Mouse (Mus musculus): ENCODE results near the gene Hoxa10.
A peak's percentile ranks its signal among the peaks of the same experiment; 100 is the strongest.

The Hoxa10 gene

GRCm38 (mm10) chr6:52240389-52241000, at the start of gene Hoxa10:
Gene Hoxa10 (minus strand): TSS chr6:52240854.
- DNase-seq (ENCODE audit: low read depth, low spot score) = peak; percentile 35

- DNase-seq (ENCODE audit: low read depth, low spot score) = no peak
Observed at GRCm38 (mm10) chr6:52290186-52290585, 49.5 kb upstream of the Hoxa10 start.

- DNase-seq (ENCODE audit: low read depth, low spot score) = no peak
Observed at GRCm38 (mm10) chr6:52283896-52284295, 43.2 kb upstream of the Hoxa10 start.

- DNase-seq (ENCODE audit: low read depth, low spot score) = no peak
Observed at GRCm38 (mm10) chr6:52281084-52281483, 40.4 kb upstream of the Hoxa10 start.

- no peak for DNase-seq (ENCODE audit: low read depth, low spot score)
Observed at GRCm38 (mm10) chr6:52276920-52277319, 36.3 kb upstream of the Hoxa10 start.

- DNase-seq (ENCODE audit: low read depth, low spot score) = no peak
Observed at GRCm38 (mm10) chr6:52276382-52276781, 35.7 kb upstream of the Hoxa10 start.

- DNase-seq (ENCODE audit: low read depth, low spot score) = no peak
Observed at GRCm38 (mm10) chr6:52275563-52276280, 35.1 kb upstream of the Hoxa10 start.

- no peak for DNase-seq (ENCODE audit: low read depth, low spot score)
Observed at GRCm38 (mm10) chr6:52274576-52274975, 33.9 kb upstream of the Hoxa10 start.

GRCm38 (mm10) chr6:52273656-52274280, 33.1 kb upstream of the Hoxa10 start:
- no peak for DNase-seq (ENCODE audit: low read depth, low spot score)

- DNase-seq (ENCODE audit: low read depth, low spot score) = no peak
Observed at GRCm38 (mm10) chr6:52272766-52273655, 32.4 kb upstream of the Hoxa10 start.

GRCm38 (mm10) chr6:52270494-52271480, 30.1 kb upstream of the Hoxa10 start:
- peak; percentile 73 for DNase-seq (ENCODE audit: low read depth, low spot score)

- DNase-seq (ENCODE audit: low read depth, low spot score) = no peak
Observed at GRCm38 (mm10) chr6:52268756-52269155, 28.1 kb upstream of the Hoxa10 start.

GRCm38 (mm10) chr6:52268341-52268740, 27.7 kb upstream of the Hoxa10 start:
- DNase-seq (ENCODE audit: low read depth, low spot score) = no peak

- no peak for DNase-seq (ENCODE audit: low read depth, low spot score)
Observed at GRCm38 (mm10) chr6:52267691-52268090, 27.0 kb upstream of the Hoxa10 start.

- DNase-seq (ENCODE audit: low read depth, low spot score) = no peak
Observed at GRCm38 (mm10) chr6:52267221-52267620, 26.6 kb upstream of the Hoxa10 start.

GRCm38 (mm10) chr6:52266666-52266985, 26.0 kb upstream of the Hoxa10 start:
- DNase-seq (ENCODE audit: low read depth, low spot score) = no peak

- no peak for DNase-seq (ENCODE audit: low read depth, low spot score)
Observed at GRCm38 (mm10) chr6:52265913-52266665, 25.4 kb upstream of the Hoxa10 start.

GRCm38 (mm10) chr6:52265306-52265912, 24.8 kb upstream of the Hoxa10 start:
- DNase-seq (ENCODE audit: low read depth, low spot score) = no peak

- DNase-seq (ENCODE audit: low read depth, low spot score) = no peak
Observed at GRCm38 (mm10) chr6:52264106-52264790, 23.6 kb upstream of the Hoxa10 start.

Data from brain, adult 2 months (tissue).